Mouse (Mus musculus) kidney, embryonic 16.5 days (tissue): Measurements from ENCODE around the gene Tnfrsf1a. TPM values are rescaled to one million over a fixed set of nuclear protein-coding genes. Genes with fewer than 3 reads are reported as not detected.

Experiments
- ATAC-seq: fragments of 200-750 bp; cut with Nextera tagmentation; 2 replicates; pipeline ENCODE4 v1.8.0; 2017; ENCODE audit warnings: moderate TSS enrichment; ENCODE audit not compliant: low FRiP score, low TSS enrichment
- H3K27ac ChIP-seq: fragments of 300-500 bp; sonication (generic); 2 replicates; pipeline ENCODE4 v1.5.1; 2014; ENCODE audit warnings: low read length
- H3K27me3 ChIP-seq: fragments of 300-500 bp; sonication (generic); 2 replicates; pipeline ENCODE4 v1.6.1; 2014; ENCODE audit warnings: low read length, control low read depth, mixed read lengths; ENCODE audit not compliant: insufficient read depth
- H3K36me3 ChIP-seq: fragments of 300-500 bp; sonication (generic); 2 replicates; pipeline ENCODE4 v1.6.1; 2014; ENCODE audit warnings: low read length, control low read depth, mixed read lengths; ENCODE audit not compliant: insufficient read depth
- H3K4me1 ChIP-seq: fragments of 300-500 bp; sonication (generic); 2 replicates; pipeline ENCODE4 v1.6.1; 2014; ENCODE audit warnings: low read length, control low read depth, mixed read lengths; ENCODE audit not compliant: insufficient read depth
- H3K4me2 ChIP-seq: fragments of 300-500 bp; sonication (generic); replicated peaks from 2 replicates; pipeline ENCODE4 v1.6.1; 2014; ENCODE audit warnings: low read depth, low read length
- H3K4me3 ChIP-seq: fragments of 300-500 bp; sonication (generic); 2 replicates; pipeline ENCODE4 v1.5.1; 2014; ENCODE audit warnings: mild to moderate bottlenecking, low read length
- H3K9ac ChIP-seq: fragments of 300-500 bp; sonication (generic); replicated peaks from 2 replicates; pipeline ENCODE4 v1.6.1; 2014; ENCODE audit warnings: low read length
- H3K9me3 ChIP-seq: fragments of 300-500 bp; sonication (generic); 2 replicates; pipeline ENCODE4 v1.6.1; 2016; ENCODE audit warnings: low read length, control low read depth
- WGBS: fragments of 180-500 bp; shearing (Covaris S2); extraction: QIAGEN DNeasy Blood & Tissue Kit; methylation state at CpG from one replicate; pipeline ENCODE4 v1.1.7; 2014; 5-methylcytosine and 5-hydroxymethylcytosine counted together
- polyA plus RNA-seq: library from polyadenylated mRNA; unstranded; fragments of >200 nt; fragmentation: Nextera tagmentation; extraction: Ambion mirVana; gene quantifications from 2 replicates; pipeline ENCODE4 v1.2.1, GENCODE M21; 2015

The Tnfrsf1a gene
- polyA plus RNA-seq, 1 experiment from 2014 or later: 91.0 TPM

DNA sequence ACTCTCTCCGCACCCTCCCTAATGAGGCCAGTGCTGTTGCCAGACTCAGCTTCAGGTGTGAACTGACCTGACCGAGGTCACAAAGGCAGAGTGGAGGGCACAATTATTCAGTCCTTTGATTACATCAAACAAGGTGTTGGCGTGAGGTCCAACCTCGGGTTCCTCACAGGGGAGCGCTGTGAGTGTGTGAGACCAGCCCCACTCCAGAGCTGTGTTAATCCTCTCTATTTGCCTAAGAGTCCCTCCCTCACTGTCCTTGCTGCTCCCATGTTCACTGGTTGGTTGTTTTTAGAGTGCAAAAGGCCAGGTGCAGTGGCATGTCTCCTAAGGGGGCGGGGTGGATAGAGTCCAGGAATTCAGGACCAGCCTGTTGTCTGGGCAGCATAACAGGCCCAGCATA, 36.9 kb downstream of the Tnfrsf1a start:
- no peak overlapping the region for H3K4me3 ChIP-seq
- no peak for ATAC-seq
- H3K27ac ChIP-seq: no peak overlapping the region
- peaks cover under 1% of the 10 kb centered on the region; the same call in 1 of the 2 replicates for H3K4me1 ChIP-seq
- no peaks in the 10 kb centered on the region for H3K9me3 ChIP-seq
- H3K27me3 ChIP-seq: peaks cover 10% of the 10 kb centered on the region
- no peak overlapping the region for H3K4me2 ChIP-seq
- no peak overlapping the region for H3K9ac ChIP-seq
- no peaks in the 10 kb centered on the region for H3K36me3 ChIP-seq
- 55% methylated on average over 6 of the region's 6 CpGs for WGBS

DNA sequence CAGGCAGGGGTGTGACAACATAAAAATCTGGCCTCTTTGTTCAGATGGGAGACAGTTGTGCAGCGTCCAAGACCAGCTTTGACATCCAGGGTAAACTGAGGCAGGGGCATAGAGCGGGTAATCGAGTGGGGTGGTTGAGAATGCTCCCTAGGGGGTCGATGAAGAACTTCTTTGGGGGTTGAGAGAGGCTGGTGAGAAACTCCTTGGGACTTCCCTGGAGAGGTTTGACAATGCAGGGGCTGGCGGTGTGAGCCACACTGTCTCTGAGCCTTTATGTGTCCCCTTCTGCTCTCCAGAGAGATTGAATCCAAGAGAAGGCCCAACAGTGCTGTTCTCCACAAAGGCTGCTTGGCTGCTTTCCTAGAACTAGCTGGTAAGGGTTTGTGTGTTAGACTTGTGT, 40.7 kb downstream of the Tnfrsf1a start:
- no peaks in the 10 kb centered on the region for H3K27me3 ChIP-seq
- H3K4me1 ChIP-seq: no peaks in the 10 kb centered on the region
- no peak overlapping the region for H3K27ac ChIP-seq
- no peak for ATAC-seq
- no peaks in the 10 kb centered on the region for H3K36me3 ChIP-seq
- 89% methylated on average over 5 of the region's 5 CpGs for WGBS
- H3K9ac ChIP-seq: no peak overlapping the region
- H3K9me3 ChIP-seq: no peaks in the 10 kb centered on the region
- H3K4me2 ChIP-seq: no peak overlapping the region
- no peak overlapping the region for H3K4me3 ChIP-seq

DNA sequence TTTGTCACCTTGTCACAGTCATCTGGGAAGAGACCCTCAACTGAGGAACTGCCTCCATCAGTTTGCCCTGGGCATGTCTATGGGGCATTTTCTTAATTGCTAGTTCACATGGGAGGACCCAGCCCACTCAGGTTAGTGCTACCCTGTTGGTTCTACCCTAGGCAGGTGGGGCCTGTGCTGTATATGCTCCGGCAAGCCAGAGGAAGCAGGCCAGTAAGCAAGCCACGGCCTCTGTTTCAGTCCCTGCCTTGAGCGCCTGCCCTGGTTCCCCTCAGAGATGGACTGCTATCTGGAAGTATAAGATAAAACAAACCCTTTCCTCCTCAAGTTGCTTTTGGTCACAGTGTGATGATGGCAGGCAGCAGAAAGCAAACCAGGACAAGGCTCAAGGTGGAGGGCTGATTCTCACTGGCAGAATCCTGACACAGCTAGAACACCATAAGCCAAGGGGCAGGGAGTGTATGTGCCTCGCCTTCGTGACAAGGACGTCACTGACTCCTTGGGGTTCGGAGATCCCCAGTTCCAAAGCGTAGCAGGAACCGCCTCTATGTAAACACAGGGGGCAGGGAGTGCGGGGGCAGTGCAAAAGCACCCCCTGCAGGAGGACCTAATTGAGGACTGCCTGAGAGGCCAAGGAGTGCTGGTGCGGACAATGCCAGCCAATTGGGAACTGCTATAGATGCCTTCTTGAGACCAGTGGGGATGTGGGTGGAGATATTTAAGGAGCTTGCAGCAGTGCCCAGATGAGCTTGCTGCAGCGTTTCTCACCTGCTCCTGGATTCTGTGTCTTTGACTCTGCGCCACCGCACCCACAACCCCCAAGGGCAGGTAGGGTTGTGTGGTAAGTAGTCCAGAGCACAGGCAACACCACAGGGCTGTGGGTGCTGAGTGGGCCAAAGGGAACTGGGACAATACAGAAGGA, 56.6 kb downstream of the Tnfrsf1a start:
- no peak for ATAC-seq
- no peak overlapping the region for H3K4me2 ChIP-seq
- 68% methylated on average over 14 of the region's 14 CpGs for WGBS
- no peak overlapping the region for H3K9ac ChIP-seq
- H3K4me3 ChIP-seq: no peak overlapping the region
- no peaks in the 10 kb centered on the region; the same call in 1 of the 2 replicates for H3K9me3 ChIP-seq
- peaks cover under 1% of the 10 kb centered on the region; the same call in 1 of the 2 replicates for H3K4me1 ChIP-seq
- no peaks in the 10 kb centered on the region for H3K36me3 ChIP-seq
- H3K27ac ChIP-seq: no peak overlapping the region
- no peaks in the 10 kb centered on the region for H3K27me3 ChIP-seq

DNA sequence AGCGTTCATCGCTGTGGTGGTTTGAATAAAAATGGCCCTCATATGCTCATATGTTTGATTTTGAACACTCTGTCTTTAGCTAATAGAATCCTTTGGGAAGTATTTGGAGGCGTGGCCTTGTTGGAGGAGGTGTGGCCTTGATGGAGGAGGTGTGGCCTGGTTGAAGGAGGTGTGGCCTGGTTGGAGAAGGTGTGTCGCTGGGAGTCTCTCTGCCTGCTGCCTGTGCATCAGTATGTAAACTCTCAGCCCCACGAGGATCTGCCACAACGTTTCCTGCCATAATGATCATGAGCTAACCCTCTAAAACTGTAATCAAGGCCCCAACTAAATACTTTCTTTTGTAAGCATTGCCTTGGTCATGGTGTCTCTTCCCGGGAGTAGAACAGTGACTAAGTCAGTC, 58.1 kb downstream of the Tnfrsf1a start:
- no peak overlapping the region for H3K4me3 ChIP-seq
- no peak overlapping the region for H3K9ac ChIP-seq
- peaks cover 3% of the 10 kb centered on the region; the same call in 1 of the 2 replicates for H3K4me1 ChIP-seq
- no peak overlapping the region for H3K4me2 ChIP-seq
- 79% methylated on average over 7 of the region's 7 CpGs for WGBS
- H3K27ac ChIP-seq: no peak overlapping the region
- no peaks in the 10 kb centered on the region; the same call in 1 of the 2 replicates for H3K9me3 ChIP-seq
- no peaks in the 10 kb centered on the region for H3K36me3 ChIP-seq
- H3K27me3 ChIP-seq: no peaks in the 10 kb centered on the region
- no peak for ATAC-seq

DNA sequence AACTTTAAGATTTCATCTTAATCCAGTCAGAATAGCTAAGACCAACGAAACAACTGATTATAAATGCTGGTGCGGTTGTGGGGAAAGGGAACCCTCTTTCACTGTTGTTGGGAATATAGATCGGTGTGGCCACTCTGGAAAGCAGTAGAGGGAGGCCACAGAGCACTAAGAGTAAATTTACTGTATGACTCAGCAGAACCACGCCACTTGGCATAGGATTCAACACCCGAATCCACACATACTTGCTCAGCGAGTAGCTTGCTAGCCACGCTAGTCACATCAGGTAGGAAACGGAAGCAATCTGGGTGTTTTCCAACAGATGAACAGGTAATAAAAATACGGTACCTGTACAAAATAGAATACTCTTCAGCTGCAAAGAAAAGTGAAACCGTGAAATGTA, 58.5 kb downstream of the Tnfrsf1a start:
- Histone ChIP-seq H3K4me2 (no peak overlapping the region), H3K27me3 (no peaks in the 10 kb centered on the region), H3K36me3 (no peaks in the 10 kb centered on the region), H3K4me1 (peaks cover 3% of the 10 kb centered on the region; the same call in 1 of the 2 replicates), H3K4me3 (no peak overlapping the region), H3K9me3 (no peaks in the 10 kb centered on the region; the same call in 1 of the 2 replicates), H3K27ac (no peak overlapping the region), H3K9ac (no peak overlapping the region)
- WGBS: 89% methylated on average over 10 of the region's 10 CpGs
- ATAC-seq: no peak

DNA sequence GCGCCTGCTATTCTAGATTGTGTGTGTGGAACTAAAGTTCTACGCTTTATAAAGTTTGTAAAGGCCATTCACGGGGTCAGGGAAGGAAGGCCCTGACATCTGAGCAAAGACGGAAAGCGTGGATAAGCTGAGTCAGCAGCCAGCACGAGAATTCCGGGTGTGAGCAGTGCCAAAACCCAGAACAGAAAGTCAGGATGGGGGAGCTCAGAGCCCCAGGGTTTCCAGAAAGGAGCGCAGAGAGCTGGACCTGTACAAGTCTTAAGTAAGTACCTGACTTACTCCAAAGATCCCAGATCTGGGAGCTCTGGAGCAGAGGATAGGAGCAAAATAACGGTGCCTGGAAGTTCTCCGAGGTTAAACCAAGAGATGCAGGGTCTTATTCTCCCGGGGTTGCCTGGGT, 61.4 kb downstream of the Tnfrsf1a start:
- H3K27me3 ChIP-seq: no peaks in the 10 kb centered on the region
- no peak overlapping the region for H3K27ac ChIP-seq
- H3K4me2 ChIP-seq: no peak overlapping the region
- no peak for ATAC-seq
- H3K9me3 ChIP-seq: no peaks in the 10 kb centered on the region; the same call in 1 of the 2 replicates
- H3K4me3 ChIP-seq: no peak overlapping the region
- H3K36me3 ChIP-seq: no peaks in the 10 kb centered on the region
- WGBS: 54% methylated on average over 11 of the region's 11 CpGs
- H3K9ac ChIP-seq: no peak overlapping the region
- peaks cover 7% of the 10 kb centered on the region; the same call in 1 of the 2 replicates for H3K4me1 ChIP-seq

DNA sequence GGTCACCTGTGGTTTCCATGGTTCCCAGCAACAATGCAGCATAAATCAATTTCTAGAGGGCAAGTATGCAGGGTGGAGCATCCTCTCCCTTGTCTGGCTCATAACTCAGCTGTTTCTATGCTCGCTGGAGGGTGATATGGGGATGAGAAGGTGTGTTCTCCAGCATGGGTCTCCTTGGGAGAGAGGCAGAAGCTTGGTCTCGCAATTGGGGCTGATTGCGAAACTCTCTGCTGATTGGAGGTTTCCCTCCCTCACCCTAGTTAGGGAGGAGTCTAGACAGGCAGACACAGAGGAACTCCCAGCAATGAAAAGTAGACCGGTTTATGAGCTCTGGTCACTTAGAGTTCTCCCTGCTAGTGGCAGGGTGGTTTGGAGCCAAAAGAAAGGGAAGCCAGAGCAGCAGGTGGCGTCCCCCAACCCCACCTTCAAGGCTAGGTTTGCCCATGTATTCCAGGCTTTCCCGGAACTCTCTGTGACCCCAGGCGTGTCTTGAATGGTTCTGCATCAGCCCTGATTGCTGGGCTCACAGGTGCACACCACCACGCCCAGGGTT, 61.9 kb downstream of the Tnfrsf1a start:
- H3K9me3 ChIP-seq: no peaks in the 10 kb centered on the region; the same call in 1 of the 2 replicates
- ATAC-seq: no peak
- no peaks in the 10 kb centered on the region for H3K36me3 ChIP-seq
- H3K4me3 ChIP-seq: no peak overlapping the region
- H3K4me1 ChIP-seq: peaks cover 7% of the 10 kb centered on the region; the same call in 1 of the 2 replicates
- H3K4me2 ChIP-seq: no peak overlapping the region
- H3K27ac ChIP-seq: no peak overlapping the region
- no peak overlapping the region for H3K9ac ChIP-seq
- H3K27me3 ChIP-seq: no peaks in the 10 kb centered on the region
- 51% methylated on average over 8 of the region's 8 CpGs for WGBS

DNA sequence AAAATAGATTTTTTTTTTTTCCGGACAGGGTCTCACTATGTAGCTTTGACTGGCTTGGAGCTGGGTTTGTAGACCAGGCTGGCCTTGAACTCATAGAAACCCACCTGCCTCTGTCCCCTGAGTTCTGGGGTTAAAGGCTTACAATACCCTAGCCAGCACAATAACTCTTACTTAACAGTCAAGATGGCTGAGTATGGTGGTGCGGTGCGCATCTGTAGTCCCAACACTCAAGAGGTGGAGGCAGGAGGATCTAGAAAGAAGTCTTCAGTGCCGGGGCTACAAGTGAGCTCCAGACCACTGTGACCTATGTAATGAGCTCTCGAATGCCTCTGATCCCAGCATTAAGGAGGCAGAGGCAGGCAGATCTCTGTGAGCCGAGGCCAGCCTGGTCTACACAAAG, 62.5 kb downstream of the Tnfrsf1a start:
- ATAC-seq: no peak
- H3K36me3 ChIP-seq: no peaks in the 10 kb centered on the region
- no peak overlapping the region for H3K9ac ChIP-seq
- no peaks in the 10 kb centered on the region for H3K27me3 ChIP-seq
- H3K9me3 ChIP-seq: no peaks in the 10 kb centered on the region; the same call in 1 of the 2 replicates
- WGBS: 95% methylated on average over 6 of the region's 6 CpGs
- no peak overlapping the region for H3K4me3 ChIP-seq
- peaks cover 7% of the 10 kb centered on the region; the same call in 1 of the 2 replicates for H3K4me1 ChIP-seq
- no peak overlapping the region for H3K27ac ChIP-seq
- no peak overlapping the region for H3K4me2 ChIP-seq
